Mouse (Mus musculus) olfactory bulb, adult 2 months (tissue): ENCODE measurements around the gene 4930412O13Rik.

Experiments
- CTCF ChIP-seq: fragments of 200-500 bp; IDR thresholded peaks from 2 replicates; pipeline ENCODE4 v1.5.1; 2012; ENCODE audit warnings: low read depth, mild to moderate bottlenecking, low read length, moderate library complexity; ENCODE audit not compliant: insufficient read depth
- POLR2A ChIP-seq: fragments of 200-500 bp; IDR thresholded peaks from 2 replicates; pipeline ENCODE4 v1.6.1; 2012; ENCODE audit warnings: mild to moderate bottlenecking, low read depth, low read length, moderate library complexity; ENCODE audit not compliant: insufficient read depth

DNA sequence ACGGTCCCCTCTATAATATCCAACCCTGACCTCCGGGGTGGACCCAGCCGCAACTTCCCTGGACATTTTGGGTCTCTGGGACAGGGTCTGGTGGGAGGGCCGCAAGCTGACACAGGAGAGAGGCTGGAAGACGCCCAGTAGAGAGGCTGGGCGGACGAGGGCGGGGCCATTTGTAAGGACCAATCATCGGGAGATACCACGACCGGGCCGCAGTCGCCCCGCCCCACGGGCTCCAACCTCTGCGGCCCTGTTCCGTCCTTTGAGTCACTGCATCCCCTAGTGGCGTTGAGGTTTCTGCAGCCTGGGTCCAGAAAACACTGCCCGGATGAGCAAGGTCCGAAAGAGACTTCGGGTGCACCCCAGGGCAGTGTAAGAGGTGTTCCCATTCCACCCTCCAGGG, 1.6 kb upstream of the 4930412O13Rik start:
- TF ChIP-seq CTCF = no peak
- no peak for TF ChIP-seq POLR2A
